Mouse (Mus musculus) embryonic facial prominence, embryonic 12.5 days (tissue): ENCODE results near the gene Lrp1. TPM values are rescaled to one million over a fixed set of nuclear protein-coding genes. Genes with fewer than 3 reads are reported as not detected.

Experiments used
- ATAC-seq: fragments of 200-750 bp; cut with Nextera tagmentation; 2 replicates; pipeline ENCODE4 v1.8.0; 2017; ENCODE audit not compliant: insufficient number of reproducible peaks, insufficient read depth, low FRiP score, low TSS enrichment
- H3K27ac ChIP-seq: fragments of 300-500 bp; sonication (generic); 2 replicates; pipeline ENCODE4 v1.5.1; 2016; ENCODE audit warnings: mild to moderate bottlenecking
- H3K27me3 ChIP-seq: fragments of 300-500 bp; sonication (generic); 2 replicates; pipeline ENCODE4 v1.6.1; 2016; ENCODE audit warnings: mild to moderate bottlenecking, moderate library complexity
- H3K36me3 ChIP-seq: fragments of 300-500 bp; sonication (generic); 2 replicates; pipeline ENCODE4 v1.6.1; 2016; ENCODE audit warnings: mild to moderate bottlenecking
- H3K4me1 ChIP-seq: fragments of 300-500 bp; sonication (generic); 2 replicates; pipeline ENCODE4 v1.6.1; 2016
- H3K4me2 ChIP-seq: fragments of 300-500 bp; sonication (generic); replicated peaks from 2 replicates; pipeline ENCODE4 v1.6.1; 2016; ENCODE audit warnings: mild to moderate bottlenecking, moderate library complexity
- H3K4me3 ChIP-seq: fragments of 300-500 bp; sonication (generic); 2 replicates; pipeline ENCODE4 v1.5.1; 2016; ENCODE audit warnings: mild to moderate bottlenecking
- H3K9ac ChIP-seq: fragments of 300-500 bp; sonication (generic); 2 replicates; pipeline ENCODE4 v1.6.1; 2016; ENCODE audit warnings: mild to moderate bottlenecking, moderate library complexity
- H3K9me3 ChIP-seq: fragments of 300-500 bp; sonication (generic); 2 replicates; pipeline ENCODE4 v1.6.1; 2016; ENCODE audit warnings: mild to moderate bottlenecking, moderate library complexity
- WGBS: fragments of 180-500 bp; shearing (Covaris S2); methylation state at CpG from one replicate; pipeline ENCODE4 v1.1.7; 2016; 5-methylcytosine and 5-hydroxymethylcytosine counted together
- polyA plus RNA-seq: library from polyadenylated mRNA; unstranded; fragments of >200 nt; fragmentation: Nextera tagmentation; extraction: Ambion mirVana; gene quantifications from 2 replicates; pipeline ENCODE4 v1.2.1, GENCODE M21; 2016

Gene Lrp1
- polyA plus RNA-seq, 1 experiment from 2014 or later = 115 TPM

GRCm38 (mm10) chr10:127514764-127515163 lies 106.2 kb downstream of the Lrp1 start, which contains the start of gene Ndufa4l2:
TSS of gene Ndufa4l2 (plus strand) at chr10:127514967.
- no peak within 1 kb of the TSS for H3K27ac ChIP-seq
- H3K9me3 ChIP-seq = no peaks in the 10 kb centered on the region
- WGBS = 7% methylated on average over 6 of the region's 6 CpGs
- peaks cover 63% of the 10 kb centered on the region for H3K4me1 ChIP-seq
- ATAC-seq = no peak
- peak within 1 kb of the TSS; percentile 26 for H3K4me3 ChIP-seq
- peak within 1 kb of the TSS; percentile 89 for H3K4me2 ChIP-seq
- H3K36me3 ChIP-seq = peaks cover 21% of the 10 kb centered on the region
- H3K9ac ChIP-seq = no peak within 1 kb of the TSS
- H3K27me3 ChIP-seq = peaks cover 88% of the 10 kb centered on the region

GRCm38 (mm10) chr10:127514111-127514698 lies 106.7 kb downstream of the Lrp1 start:
- ATAC-seq = no peak
- Histone ChIP-seq H3K4me1 (peaks cover 69% of the 10 kb centered on the region), H3K27ac (no peak overlapping the region), H3K27me3 (peaks cover 94% of the 10 kb centered on the region), H3K9ac (no peak overlapping the region), H3K4me2 (peak overlapping the region; percentile 89), H3K9me3 (no peaks in the 10 kb centered on the region), H3K36me3 (peaks cover 16% of the 10 kb centered on the region), H3K4me3 (peak overlapping the region; percentile 26; the same call in 1 of the 2 replicates)
- WGBS = 11% methylated on average over 13 of the region's 13 CpGs

GRCm38 (mm10) chr10:127513501-127514091 lies 107.4 kb downstream of the Lrp1 start:
- Histone ChIP-seq H3K9ac (no peak overlapping the region; the same call in 1 of the 2 replicates), H3K4me3 (peak overlapping the region; percentile 26), H3K4me1 (peaks cover 74% of the 10 kb centered on the region), H3K27me3 (peaks cover 94% of the 10 kb centered on the region), H3K9me3 (no peaks in the 10 kb centered on the region), H3K36me3 (peaks cover 11% of the 10 kb centered on the region), H3K27ac (no peak overlapping the region), H3K4me2 (peak overlapping the region; percentile 89)
- no peak for ATAC-seq
- 2% methylated on average over 16 of the region's 16 CpGs for WGBS

- peak; percentile 22; the same call in 1 of the 2 replicates for ATAC-seq
- Histone ChIP-seq H3K9ac (no peak overlapping the region; the same call in 1 of the 2 replicates), H3K4me1 (peaks cover 81% of the 10 kb centered on the region), H3K4me2 (peak overlapping the region; percentile 89), H3K27me3 (peaks cover 95% of the 10 kb centered on the region), H3K36me3 (peaks cover 4% of the 10 kb centered on the region), H3K4me3 (peak overlapping the region; percentile 26), H3K9me3 (no peaks in the 10 kb centered on the region), H3K27ac (no peak overlapping the region)
- WGBS = under 1% methylated on average over 27 of the region's 27 CpGs
Measured at GRCm38 (mm10) chr10:127512813-127513212, 108.1 kb downstream of the Lrp1 start.

DNA sequence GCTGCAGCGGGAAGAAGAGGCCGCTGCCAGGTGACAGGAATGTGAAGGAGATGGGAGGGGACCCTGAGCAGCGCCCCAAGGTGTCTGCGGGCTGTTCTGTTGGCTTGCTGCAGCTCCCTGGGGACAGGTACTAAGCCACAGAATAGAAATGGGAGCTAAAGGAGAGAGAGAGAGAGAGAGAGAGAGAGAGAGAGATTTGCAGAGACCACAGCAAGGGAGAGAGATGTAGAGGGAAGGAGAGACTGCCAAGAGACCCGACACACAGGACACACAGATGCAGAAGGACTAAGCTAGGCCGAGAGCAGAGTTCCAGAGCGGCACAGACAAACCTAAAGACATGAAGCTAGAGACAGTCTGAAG lies 108.7 kb downstream of the Lrp1 start:
- Histone ChIP-seq H3K9ac (peak overlapping the region; percentile 60), H3K4me1 (peaks cover 77% of the 10 kb centered on the region), H3K4me2 (peak overlapping the region; percentile 89), H3K9me3 (no peaks in the 10 kb centered on the region), H3K27ac (0 out of 2 replicates have a peak overlapping the region, but pooled peaks have one; percentile 19), H3K4me3 (peak overlapping the region; percentile 46), H3K36me3 (no peaks in the 10 kb centered on the region), H3K27me3 (peaks cover 95% of the 10 kb centered on the region)
- no peak for ATAC-seq
- WGBS = 3% methylated on average over 7 of the region's 7 CpGs

DNA sequence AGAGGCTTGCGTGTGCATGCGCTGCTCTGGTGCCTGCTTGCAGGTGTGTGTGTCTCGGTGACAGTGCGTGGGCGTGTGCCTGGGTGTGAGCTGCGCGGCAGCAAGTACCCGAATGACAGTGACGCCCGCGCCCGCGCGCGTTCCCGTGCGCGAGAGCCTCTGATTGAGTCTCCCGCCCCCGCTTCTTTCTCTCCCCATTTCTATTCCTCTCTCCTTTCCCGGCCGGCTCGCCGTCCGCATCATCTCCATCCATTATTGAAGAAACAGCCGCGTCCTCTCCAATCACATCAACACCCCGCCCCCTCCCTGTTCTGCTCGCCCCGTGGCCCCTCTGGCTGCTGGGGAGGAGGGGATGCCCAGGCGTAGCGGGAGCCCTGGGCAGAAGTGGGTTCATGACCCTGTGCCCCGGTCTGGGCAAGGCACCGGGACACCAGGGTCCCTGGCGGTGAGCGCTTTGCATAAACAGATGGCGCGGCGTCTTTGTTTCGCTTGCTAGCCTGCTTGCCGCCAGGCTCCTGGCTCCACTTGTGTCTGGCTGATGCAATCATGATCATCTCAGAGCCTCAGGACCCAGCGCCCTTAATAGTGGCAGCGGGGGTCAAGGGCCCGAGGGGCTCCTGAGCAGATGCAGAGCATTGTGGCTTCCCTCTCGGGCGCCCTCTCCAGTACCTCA lies 109.2 kb downstream of the Lrp1 start:
- ATAC-seq = no peak
- Histone ChIP-seq H3K9ac (peak overlapping the region; percentile 60), H3K27ac (0 out of 2 replicates have a peak overlapping the region, but pooled peaks have one; percentile 19), H3K4me1 (peaks cover 72% of the 10 kb centered on the region), H3K9me3 (no peaks in the 10 kb centered on the region), H3K4me3 (peak overlapping the region; percentile 46), H3K36me3 (no peaks in the 10 kb centered on the region), H3K4me2 (peak overlapping the region; percentile 89), H3K27me3 (peaks cover 95% of the 10 kb centered on the region)
- WGBS = under 1% methylated on average over 38 of the region's 46 CpGs

DNA sequence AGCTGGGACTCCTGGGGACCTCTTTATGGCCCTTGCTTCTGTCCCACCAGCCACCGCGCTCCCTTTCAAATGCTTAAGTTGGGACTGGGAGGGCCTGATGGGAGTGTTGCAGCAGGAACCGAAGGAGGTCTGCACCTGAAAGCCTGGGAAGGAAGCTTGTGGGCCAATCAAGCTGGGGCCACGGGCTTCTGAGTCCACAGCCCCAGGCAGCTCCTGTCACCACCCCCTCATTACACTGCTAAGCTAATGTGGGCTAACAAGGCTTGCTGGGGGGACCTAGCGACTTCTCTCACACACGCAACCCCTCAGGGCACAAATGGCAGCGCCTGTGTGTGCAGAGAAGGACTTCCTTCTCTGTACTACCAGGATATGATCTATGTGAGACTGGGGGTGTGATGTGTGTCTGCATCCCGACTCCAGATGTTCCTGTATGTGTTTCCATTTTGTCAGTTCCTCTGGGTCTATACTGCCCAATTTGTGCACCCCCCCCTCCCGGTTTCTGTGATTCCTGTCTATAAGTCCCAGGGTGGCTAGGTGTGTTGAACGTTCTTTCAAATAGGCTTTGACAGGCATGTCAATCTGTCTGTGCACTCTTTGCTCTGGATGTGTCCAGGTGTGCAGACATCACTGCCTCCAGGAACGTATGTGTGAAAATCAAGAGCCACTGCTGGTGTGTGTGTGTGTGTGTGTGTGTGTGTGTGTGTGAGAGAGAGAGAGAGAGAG lies 109.9 kb downstream of the Lrp1 start:
- peaks cover 65% of the 10 kb centered on the region for H3K4me1 ChIP-seq
- ATAC-seq = no peak
- WGBS = 5% methylated on average over 11 of the region's 11 CpGs

DNA sequence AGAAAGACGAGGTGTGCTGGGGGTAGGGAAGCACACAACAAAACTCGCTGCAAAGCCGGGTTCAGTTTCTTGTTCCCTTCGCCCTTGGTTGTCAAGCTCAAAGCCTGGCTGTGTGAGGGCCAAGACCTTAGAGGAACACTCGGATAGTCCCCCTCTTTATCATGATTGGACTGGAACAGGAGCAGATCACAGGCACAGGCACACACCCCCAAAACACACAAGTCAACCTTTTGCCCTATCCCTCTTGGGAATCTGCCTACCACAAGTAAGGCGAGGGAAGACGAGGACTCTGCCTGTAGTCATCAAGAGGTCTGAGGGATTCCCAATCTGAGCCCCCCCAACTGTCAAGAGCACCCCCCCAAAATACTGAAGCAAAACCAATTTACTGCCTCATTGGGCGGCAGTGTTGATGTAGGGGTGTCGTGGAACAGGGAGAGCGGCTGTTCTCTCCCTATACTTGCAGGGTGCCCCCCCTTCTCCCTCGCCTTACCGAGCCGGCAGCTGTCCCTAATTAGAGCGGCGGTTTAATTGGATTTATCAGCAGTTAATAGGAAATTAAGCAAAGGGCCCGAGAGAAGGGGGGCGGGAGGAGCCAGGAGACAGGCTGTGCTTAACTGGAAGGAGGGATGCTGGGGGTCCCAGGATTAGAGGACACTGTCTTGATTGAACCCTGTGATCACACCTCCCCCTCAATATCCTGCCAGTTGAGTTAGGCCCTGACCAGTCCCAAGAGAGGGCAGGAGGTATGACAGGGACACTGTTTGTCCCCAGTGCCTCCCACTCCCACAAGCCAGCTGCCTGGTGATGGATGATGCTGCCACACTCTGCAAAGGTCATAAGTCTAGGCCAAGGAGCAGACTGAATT lies 110.9 kb downstream of the Lrp1 start:
- Histone ChIP-seq H3K9ac (no peak overlapping the region), H3K9me3 (no peaks in the 10 kb centered on the region), H3K4me3 (peak overlapping the region; percentile 35), H3K36me3 (no peaks in the 10 kb centered on the region), H3K4me1 (peaks cover 60% of the 10 kb centered on the region), H3K27me3 (peaks cover 81% of the 10 kb centered on the region), H3K4me2 (peak overlapping the region; percentile 68), H3K27ac (no peak overlapping the region)
- 6% methylated on average over 17 of the region's 17 CpGs for WGBS
- ATAC-seq = no peak

More for the DNA sequence above, 109.9 kb downstream of the Lrp1 start:
- H3K4me3 ChIP-seq = peak overlapping the region; percentile 46
- H3K4me2 ChIP-seq = peak overlapping the region; percentile 89
- H3K9me3 ChIP-seq = no peaks in the 10 kb centered on the region
- no peak overlapping the region; the same call in 1 of the 2 replicates for H3K9ac ChIP-seq
- H3K36me3 ChIP-seq = no peaks in the 10 kb centered on the region
- peaks cover 91% of the 10 kb centered on the region for H3K27me3 ChIP-seq
- H3K27ac ChIP-seq = no peak overlapping the region

DNA sequence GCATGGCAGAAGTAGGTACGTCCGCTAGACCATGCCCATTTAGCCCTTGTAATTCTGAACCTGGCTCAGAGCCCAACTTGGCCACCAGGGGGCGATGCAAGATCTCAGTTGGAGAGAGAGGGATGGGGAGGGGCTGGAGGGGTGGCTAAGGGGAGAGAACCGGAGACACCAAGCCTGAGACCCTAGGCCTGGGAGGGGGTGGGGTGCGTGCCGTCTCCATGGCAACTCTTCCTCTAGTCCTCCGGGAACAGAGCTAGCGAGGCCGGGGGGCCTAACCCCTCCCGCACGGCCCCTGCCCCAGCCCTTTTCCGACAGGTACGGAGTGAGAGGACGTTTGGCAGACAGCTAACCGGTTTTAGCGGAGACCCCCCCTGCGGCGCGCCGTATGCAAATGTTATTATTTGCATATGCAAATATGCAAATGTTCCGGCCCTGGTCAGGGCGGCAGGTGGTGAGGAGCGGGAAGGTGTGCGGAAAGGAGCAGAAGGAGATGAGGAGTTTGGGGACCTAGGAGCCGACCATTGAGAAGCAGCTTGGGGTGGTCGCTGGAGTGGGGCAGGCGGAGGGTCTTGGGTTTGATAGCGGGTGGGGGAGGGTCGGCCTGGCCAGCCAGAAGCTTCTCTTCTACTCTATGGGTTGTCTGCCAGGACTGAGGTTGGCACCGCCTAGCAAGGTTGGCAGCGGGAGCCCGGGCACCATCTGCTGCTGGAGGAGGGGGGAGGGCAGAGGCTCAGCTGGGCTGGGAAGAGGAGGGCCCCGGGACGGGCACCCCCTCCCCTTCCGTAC lies 111.7 kb downstream of the Lrp1 start:
- peak overlapping the region; percentile 68 for H3K4me2 ChIP-seq
- H3K27ac ChIP-seq = no peak overlapping the region
- peak; percentile 8; the same call in 1 of the 2 replicates for ATAC-seq
- no peaks in the 10 kb centered on the region for H3K9me3 ChIP-seq
- peak overlapping the region; percentile 35 for H3K4me3 ChIP-seq
- under 1% methylated on average over 35 of the region's 35 CpGs for WGBS
- peaks cover 73% of the 10 kb centered on the region for H3K27me3 ChIP-seq
- no peaks in the 10 kb centered on the region for H3K36me3 ChIP-seq
- peaks cover 59% of the 10 kb centered on the region for H3K4me1 ChIP-seq
- peak overlapping the region; percentile 16; the same call in 1 of the 2 replicates for H3K9ac ChIP-seq

- H3K4me3 ChIP-seq = no peak overlapping the region
- H3K4me1 ChIP-seq = peaks cover 49% of the 10 kb centered on the region
- H3K27ac ChIP-seq = no peak overlapping the region
- peak overlapping the region; percentile 5; the same call in 1 of the 2 replicates for H3K9ac ChIP-seq
- H3K9me3 ChIP-seq = no peaks in the 10 kb centered on the region
- H3K36me3 ChIP-seq = no peaks in the 10 kb centered on the region
- peak overlapping the region; percentile 68 for H3K4me2 ChIP-seq
- peaks cover 63% of the 10 kb centered on the region for H3K27me3 ChIP-seq
- ATAC-seq = no peak
- 4% methylated on average over 15 of the region's 15 CpGs for WGBS
Measured at GRCm38 (mm10) chr10:127508239-127508638, 112.7 kb downstream of the Lrp1 start.
